Mouse (Mus musculus) MN1 (cell line): Measurements from ENCODE around the gene Hist1h2ah.
A peak's percentile ranks its signal among the peaks of the same experiment; 100 is the strongest.

Experiments
- DNase-seq: peaks from one replicate; pipeline ENCODE4 v3.0.0-alpha.2; 2016; ENCODE audit warnings: low spot score

Gene Hist1h2ah

DNA sequence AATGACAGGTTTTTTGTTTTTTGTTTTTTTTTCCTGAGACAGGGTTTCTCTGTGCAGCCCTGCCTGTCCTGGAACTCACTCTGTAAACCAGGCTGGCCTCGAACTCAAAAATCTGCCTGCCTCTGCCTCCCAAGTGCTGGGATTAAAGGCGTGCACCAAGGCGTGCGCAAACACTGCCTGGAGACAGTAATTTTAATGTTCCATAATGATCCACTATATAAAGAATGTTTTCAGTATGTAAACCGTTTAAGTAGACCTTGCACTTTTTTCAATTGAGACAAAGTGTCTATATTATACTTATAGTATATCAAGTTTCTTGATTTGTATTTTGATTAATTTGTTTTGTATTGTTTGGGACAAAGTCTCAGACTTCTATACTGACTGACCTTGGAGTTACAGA is 4.0 kb upstream of the Hist1h2ah start:
- no peak for DNase-seq

DNA sequence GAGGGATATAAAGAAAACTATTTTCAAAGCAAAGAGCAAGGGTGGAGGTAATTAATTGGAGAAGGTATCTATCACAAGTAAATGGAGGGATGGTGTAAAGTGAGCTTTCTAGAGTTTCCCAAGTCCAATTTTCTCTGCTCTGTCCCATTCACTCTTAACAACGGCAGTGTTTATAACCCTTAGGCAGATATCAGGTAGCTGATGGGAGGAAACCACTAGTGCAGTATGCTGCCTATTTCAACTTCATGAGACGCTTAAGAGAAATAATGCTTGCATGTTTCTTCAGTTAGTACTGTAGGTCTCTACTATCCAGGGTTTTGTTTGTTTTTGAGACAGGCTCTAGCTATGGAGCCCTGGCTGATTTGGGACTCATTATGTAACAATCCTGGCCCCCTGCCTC is 2.0 kb upstream of the Hist1h2ah start:
- no peak for DNase-seq

DNA sequence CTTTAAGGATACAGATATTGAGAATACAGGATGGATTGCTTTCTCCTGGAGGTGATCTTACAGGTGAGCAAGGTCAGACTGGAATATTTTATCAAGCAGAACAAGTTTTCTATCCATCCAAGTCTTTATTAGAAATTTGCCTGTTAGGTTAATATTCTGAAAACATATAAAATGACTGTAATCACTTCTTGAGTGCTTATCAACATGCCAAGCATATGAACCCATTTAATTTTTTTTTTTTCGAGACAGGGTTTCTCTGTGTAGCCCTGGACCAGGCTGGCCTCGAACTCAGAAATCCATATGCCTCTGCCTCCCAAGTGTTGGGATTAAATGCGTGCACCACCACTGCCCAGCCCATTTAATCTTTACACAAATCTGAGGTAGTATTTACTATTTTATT is 1.6 kb upstream of the Hist1h2ah start:
- DNase-seq, result no peak

DNA sequence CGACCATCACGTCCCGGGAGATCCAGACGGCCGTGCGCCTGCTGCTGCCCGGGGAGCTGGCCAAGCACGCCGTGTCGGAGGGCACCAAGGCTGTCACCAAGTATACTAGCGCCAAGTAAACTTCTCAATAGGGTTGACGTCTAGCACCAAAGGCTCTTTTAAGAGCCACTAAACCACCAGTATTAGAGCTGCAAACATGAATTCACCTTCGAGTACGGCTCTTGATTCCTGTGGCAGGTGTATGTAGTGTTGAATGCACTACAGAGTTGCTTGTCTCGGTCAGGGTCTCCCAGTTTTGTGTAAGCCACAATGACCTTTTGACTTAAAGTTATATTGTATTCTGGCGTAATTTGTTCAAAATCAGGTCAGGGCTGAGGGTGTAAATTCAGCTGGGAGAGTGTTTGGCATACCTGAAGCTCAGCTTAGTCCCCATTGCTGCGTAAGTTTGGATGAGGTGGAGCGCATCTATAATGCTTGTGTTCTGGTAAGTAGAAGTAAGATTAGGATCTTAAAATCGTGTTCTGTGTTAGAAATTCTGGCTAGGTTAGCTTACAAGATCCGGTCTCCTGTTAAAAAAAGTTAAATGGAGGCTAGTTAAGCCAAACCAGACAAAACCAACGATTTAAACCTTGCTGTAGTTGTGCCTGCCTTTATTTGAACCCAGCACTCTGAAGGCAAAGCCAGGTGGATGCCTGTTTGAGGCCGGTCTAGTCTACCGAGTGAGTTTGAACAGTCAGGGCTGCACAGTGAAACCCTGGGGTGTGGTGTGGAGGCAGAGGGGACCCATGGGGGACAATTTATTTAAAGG is 985 bp upstream of the Hist1h2ah start:
- DNase-seq, result peak; percentile 22

DNA sequence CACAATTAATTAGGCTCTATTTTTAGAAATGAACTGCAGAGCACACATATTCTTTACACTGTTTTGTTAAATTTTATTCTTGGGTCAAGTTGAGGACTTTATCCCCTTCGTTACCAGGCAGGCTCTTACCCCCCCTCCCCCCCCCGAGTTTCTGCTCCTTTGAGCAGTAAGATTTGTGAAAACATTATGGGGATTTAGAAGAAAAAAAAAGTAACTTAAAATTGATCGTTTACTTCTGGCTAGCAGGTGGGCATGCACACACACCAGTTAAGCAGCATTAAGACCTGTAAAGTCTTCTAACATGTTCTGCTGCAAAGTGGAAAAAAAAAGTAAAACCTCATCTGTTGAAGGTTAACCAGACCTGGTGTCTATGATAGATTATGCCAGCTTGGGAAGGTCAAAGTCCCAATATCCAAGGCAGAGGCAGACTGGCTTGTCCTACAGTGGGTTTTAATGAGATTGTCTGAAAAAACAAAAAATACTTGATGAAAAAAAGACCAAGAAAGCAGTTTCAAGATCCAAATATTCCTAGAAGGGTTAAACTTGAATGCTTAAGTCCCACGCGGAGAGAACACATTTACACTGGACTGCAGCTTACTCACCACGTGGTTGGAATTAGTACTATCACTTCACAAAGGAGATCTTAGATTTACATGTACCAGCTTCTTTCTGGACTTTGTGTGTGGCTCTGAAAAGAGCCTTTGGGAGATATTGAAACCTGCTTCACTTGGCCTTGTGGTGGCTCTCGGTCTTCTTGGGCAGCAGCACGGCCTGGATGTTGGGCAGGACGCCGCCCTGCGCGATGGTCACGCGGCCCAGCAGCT is 713 bp downstream of the Hist1h2ah start:
- DNase-seq, result peak; percentile 43

DNA sequence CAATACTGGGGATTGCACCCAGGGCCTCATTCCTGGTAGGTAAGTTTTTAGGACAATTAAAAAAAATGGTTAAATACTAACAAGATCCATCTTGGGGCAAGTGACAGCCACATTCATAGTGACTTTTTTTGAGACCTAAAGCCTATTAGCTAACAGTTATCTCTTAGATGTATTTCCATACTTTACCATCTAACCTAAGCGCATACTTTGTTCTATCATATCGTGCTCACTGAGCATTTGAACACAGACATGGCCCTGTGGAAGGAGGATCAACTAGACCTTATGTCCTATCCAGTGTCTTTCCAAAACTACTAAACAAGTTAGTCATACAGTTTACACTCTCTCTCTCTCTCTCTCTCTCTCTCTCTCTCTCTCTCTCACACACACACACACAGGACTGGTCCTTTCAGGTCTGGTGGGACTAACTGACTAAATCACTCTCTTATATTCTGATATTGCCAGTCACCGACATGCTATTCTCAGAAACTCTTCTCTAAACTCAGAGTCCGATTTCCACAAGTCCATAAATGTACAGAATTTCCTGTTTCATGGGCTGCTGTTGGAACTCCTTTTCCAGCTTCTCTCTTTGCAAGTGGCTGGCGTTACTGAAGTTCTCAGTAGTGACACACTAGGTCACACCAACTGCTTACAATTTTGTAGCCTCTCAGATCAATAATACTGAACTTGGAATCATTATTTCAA is 1.5 kb downstream of the Hist1h2ah start:
- DNase-seq, result no peak

DNA sequence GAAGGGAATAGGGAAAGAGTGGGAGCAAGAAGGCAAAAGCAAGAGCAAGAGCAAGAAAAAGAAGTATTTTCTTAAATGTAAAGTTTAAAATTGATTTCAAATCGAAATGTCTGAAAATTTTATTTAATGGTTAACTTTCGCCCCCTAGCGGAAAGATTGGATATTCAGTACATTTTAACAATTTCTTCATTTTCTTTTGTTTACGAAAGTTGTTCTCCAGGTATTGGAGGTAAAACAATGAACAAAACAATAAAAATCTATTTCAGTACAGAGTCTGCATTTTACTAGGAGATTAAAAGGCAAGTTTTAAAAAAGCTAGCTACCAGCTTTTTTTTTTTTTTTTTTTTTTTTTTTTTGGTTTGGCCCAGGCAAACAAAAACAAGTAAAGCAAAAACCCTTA is 4.9 kb downstream of the Hist1h2ah start:
- peak; percentile 64 for DNase-seq

DNA sequence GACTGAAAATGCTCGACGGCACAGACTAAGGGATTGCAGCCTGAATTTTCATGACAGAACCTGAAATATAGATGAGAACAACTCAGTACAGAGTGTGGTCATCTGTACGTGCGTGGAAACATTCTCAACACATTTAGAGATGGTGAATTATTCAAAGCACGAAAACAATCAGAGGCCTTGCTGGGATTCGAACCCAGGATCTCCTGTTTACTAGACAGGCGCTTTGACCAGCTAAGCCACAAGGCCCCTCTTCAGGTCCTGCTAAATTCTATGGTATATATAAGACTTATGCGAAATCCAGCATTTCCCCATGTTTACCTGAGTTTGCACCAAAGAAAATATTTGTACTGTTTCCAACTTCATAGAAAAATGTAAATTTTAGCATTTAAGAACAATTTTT is 5.4 kb downstream of the Hist1h2ah start:
- peak; percentile 75 for DNase-seq

DNA sequence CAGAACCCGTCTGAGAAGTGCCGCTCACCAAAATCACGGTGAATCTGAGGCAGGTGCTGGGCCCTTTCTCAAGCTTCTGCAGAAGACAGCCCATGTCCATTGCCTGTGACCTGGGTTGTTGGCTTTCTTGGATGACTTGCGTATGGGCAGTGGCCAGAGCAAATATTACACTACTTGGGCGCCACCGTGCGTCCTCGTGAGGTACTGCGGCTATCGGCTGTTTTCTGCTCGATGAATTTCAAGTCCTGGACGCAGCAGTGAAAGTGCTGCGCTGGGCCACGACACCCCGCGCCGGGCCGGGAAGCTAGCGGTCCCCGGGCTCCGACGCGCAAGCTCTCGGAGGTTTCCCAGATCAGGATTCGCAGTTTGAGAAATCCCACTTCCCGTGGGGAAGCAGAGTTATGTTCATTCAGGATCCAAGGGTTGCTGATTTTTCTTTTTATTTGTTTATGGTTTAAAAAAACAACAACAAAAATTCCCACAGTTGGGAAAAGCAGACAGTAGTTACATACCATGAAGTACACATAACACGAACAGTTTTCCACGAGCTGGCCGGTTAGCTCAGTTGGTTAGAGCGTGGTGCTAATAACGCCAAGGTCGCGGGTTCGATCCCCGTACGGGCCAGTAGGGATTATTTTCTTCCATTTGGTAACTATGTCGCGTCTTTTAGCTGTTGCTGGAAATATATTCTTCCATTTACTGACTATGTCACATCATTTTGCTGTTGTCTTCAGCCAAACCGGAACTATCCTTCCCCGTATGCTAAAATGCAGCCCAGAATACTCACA is 6.5 kb downstream of the Hist1h2ah start:
- peak; percentile 95 for DNase-seq

DNA sequence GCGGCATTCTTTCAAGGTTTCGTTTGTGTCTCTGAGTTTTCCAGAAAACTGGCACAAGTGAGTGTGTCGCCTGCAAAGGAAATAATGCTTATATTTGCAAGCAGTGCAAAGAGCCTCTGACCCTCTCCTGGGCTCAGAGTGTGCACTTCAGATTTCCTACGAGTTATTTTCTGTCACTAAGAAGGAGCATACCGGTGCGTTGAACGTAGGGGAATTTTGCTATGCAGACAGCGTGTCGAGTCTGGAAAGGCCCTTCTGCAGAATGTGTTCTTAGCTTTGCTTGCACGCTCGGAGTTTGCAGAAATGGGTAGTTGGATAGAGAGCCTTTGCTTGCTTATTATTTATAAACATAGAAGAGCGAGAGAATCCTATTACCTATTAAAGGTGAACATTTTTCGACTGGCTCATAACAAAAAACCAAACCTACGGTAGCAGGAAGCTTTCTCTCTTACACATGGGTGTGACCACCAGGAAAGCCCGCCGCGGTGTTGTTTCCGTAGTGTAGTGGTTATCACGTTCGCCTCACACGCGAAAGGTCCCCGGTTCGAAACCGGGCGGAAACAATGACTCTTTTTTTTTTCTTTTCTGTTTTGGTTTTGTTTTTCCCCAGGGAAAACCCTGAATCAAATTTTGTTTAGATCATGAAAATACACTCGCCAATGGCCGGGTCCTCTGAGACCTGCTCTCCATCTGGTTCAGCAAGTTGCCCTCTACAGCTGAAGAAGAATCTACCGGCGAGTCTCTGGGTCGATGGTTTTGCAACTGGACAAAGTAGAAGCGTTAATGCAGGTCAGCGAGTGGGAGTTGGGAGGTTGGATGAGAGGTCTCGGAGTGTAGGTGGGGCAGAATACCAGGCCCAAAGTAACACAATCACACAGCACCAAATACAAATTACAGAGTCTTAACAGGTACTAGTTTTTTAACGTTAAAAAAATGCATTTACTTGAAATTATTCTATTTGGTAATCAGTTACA is 9.0 kb downstream of the Hist1h2ah start:
- DNase-seq, result peak; percentile 89

DNA sequence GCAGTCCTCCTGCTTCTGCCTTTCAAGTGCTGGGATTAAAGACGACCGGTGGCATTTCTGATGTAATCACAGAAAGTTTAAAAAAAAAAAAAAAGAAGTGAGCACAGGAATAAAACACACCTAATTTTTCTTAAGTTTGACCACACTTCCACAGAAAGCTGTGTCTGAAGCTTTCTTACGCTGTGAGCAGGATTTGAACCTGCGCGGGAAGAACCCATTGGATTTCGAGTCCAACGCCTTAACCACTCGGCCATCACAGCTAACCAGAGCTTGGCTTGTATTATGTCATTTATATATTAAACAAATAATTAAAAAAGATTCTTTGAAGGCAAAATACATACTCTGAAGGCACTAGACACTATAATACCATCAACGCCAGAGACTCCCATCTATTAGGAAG is 13.1 kb downstream of the Hist1h2ah start:
- peak; percentile 91 for DNase-seq

DNA sequence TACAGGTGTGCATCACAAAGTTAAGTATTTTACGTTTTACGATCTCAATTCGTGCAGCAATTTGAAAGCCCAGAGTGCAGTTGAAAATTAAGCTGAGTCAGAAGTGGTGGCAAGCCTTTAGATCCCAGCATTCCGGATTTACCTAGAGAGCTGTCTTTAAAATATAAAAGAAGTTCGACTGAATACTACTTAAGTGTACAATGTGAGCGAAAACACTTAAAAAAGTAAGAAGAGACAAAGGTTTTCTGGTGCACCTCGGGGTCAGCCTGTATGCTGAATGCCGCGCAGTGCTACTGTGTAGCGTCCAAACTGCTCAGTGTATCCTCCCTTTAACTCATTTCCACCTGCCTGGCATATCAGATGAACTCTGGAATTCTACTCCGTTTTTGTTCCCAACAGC is 13.8 kb downstream of the Hist1h2ah start:
- DNase-seq, result peak; percentile 21

DNA sequence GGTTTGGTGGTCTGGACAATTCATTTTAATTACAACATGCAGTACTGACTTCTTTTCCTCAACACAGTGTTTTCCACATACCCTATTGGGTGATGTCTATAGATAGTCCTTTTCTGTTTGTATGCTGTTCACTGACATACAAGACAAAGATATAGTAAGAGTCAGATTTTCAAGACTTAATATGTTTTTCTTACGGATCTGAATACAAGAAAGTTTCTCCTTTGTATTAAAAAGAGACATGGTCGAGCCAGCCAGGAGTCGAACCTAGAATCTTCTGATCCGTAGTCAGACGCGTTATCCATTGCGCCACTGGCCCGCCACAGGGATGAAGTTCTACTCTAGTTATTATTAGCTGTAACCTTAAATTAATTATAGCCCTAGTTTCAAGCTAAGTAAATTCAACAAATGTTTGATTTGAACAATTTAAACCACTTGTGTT is 14.4 kb downstream of the Hist1h2ah start:
- peak; percentile 79 for DNase-seq

DNA sequence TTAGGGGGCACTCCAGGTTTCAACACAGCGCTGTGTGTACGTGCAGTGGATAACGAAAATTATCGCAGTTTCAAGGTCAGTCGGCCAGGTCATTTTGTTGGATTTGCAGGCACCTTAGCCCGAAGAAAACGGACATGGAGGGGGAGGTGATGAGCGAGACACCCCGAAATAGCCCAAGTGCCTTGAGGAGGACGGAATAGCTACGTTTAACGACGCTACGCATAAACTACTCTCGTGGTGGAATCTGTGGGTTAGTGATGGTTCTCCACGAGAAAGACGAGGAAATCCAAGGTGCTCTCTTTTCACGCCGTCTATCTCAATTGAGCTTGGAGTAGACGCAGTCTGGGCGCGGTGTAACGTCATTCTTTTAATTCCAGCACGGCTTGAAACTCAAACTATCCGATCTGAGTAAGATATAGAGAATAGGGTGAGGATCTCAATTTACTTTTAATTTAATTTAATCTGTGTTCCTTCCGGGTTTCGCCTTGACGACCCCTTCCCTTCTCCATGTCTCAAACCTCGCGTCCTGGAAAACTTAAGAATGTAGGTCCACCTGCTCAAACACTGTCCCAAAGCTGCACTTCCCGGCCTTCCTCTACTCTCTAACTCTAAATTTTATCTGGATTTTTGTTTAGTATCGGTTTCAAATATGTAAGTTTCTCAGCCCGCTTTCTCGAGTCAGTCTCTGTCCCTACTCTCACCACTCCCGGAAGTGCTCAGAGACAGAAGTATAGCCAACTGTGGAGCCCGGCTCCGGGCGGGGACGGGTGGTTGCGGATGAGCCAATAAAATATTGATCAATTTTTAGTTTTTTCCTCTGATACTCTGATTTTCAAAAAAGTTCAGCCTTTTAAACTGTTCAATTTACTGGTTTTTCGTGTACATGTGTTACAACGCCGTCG is 15.2 kb downstream of the Hist1h2ah start:
- no peak for DNase-seq

DNA sequence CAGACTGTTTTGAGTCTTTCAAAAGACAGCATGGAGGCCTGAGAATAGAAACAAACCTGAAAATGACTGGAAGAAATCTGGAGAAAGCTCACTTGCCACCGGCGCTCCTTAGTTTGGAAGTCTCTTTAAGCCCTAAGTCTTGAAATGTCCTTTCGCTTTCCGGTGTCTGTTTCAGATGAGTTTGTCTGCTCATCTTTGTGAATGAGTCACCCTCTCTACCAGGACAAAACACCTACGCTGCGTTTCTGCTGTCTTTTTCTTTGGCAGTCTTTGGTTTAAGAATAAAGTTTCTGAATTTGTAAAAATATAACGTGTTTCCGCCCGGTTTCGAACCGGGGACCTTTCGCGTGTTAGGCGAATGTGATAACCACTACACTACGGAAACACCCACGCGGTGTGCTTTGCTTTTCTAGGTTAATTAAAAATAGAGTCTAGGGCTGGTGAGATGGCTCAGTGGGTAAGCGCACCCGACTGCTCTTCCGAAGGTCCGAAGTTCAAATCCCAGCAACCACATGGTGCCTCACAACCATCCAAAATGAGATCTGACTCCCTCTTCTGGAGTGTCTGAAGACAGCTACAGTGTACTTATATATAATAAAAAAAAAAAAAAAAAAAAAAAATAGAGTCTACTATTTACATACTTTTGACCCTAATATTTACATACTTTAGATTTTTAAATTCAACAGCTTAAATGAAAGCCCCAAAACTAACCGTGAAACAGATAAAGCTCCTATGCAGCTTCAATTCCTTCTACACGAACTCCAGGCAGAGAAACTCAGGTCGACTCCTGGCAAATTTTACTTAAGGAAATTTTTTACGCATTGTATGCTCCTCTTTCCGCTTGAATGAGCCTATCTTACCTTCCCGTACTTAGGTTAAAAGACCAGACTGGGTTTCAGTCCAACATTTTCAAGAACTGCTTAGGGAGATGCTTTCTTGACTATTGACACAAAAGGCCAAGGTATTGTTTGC is 19.6 kb downstream of the Hist1h2ah start:
- DNase-seq, result peak; percentile 91

DNA sequence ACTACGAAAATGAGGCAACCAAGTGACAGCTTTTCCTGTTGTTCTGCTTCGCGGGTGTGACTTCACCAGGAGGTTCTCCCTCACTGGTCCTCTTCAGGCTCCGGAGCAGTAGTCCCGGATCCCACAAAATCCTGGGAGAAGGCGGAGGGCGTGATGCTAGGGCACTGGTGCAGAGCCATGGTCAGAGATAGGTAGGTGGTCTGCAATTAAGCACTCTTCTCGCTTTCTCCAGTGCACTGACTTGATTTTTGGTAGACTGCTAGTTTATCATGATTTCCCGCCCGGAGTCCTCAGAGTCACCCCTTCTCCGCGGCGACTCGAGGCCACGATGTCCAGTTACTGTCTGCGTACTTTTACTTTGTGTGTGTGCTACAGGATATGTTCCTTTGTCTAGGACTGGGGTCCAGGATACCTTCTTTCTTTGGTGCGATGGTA is 20.9 kb downstream of the Hist1h2ah start:
- peak; percentile 55 for DNase-seq

DNA sequence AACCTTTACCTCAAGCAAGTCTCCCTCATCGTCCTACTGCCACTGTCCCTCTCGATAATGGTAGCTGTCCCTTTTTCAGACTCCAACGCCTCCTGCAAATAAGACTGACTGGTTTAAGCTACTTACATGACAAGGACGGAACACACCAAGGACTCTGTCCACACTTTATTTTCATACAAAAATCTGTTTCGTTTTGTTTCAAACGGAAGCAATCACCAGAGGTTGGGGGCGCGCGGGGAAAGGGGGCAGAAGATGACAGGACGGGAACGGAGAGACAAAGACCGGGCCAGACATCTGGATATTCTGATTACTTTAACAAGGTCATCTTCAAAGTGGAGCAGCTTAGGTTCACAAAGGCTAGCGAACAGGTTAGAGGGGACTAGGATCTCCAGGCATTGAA is 21.7 kb downstream of the Hist1h2ah start:
- no peak for DNase-seq

DNA sequence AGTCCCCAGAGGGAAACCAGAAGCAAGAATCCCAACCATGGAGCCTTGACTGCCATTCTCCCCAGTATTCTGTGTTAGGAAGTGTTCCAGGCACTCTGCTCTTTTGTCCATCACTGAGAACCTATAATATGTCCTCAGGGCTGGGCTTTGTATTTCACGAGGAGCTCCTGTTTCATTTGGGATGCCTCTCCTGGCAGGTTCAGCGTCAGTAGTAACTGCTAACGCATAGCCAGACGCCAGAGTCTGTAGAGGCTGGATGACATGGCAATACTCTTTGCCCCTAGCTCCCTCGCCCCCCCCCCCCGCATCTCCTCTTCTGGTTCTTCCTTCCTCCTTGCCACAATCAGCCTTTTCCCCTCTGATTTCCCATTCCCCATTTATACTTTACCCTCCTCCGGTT is 25.7 kb downstream of the Hist1h2ah start, which contains the start of gene Prss16:
Prss16 (minus strand) TSS at position 101 of the 400 bp plus-strand sequence.
- no peak for DNase-seq
